ENCODE assay signal across 10 mouse cellular contexts in the genomic region with DNA sequence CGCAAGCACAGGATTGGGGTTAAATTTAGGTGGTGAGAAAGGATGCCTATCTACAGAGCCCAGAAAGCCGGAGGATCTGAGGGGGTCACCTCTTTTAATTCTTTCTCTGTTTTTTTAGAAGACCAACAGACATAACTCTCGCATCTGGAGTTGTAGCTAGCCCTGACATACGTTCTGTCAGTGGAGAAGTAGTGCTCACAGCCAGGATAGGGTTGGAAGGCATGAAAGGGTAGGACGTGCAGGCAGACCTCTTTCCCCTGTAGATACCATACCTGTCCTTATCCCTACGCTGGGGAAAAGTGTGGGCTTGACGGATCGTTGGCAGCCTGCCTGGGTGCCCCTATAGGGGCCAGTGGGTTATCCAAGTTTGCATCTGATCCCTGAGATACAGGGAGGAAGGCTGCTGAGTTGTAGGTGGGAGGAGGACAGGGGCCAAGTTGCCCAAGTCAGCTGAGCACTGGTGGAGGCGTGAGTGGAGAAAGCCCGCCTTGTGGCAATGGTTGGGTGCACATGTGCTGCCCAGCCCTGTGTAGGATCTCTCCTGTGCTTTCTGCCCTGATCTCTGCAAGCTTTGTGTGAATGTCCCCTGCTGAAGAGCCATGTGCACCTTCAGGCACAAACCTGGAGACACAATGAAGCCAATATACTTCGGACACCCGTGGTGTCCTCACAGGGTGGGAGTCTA. TPM values are rescaled to one million over a fixed set of nuclear protein-coding genes. Genes with fewer than 3 reads are reported as not detected.
DNase-seq lines count a peak whose midpoint lies in the region; ATAC-seq and TF ChIP-seq lines count a peak whose summit lies in the region.
"Had no signal": no experiment of that assay in that cellular context is flagged by ENCODE, and none has a peak within 500 bp of the region (broad histone marks: within the 10 kb centered on the region; RNA-seq: fewer than 3 reads in every experiment).

No protein-coding gene starts in this region.

- no peaks in the 10 kb centered on the region for H3K79me2 ChIP-seq in myocyte (ENCODE audit: control insufficient read depth, insufficient read depth)

- DNase-seq in kidney, postnatal 14 days: no peak
- no peak for DNase-seq in forebrain, embryonic 10.5 days (ENCODE audit: extremely low spot score, low spot score)
- DNase-seq in gastrocnemius, postnatal 10 days: no peak
- no peak for DNase-seq in left cerebral cortex, adult 8-10 months (ENCODE audit: low spot score in 2 of 2)
- no peak for DNase-seq in layer of hippocampus, adult 8-10 months (ENCODE audit: low spot score in 2 of 2)
- DNase-seq: thymus, postnatal 36 days had no signal

- peak overlapping the region; percentile 38; the same call in 1 of the 2 replicates for H3K9ac ChIP-seq in kidney, embryonic 15.5 days
- peak overlapping the region; percentile 66 for H3K9ac ChIP-seq in intestine, embryonic 16.5 days (ENCODE audit: low read depth, low read length)

- H3K27ac ChIP-seq in kidney, embryonic 15.5 days: no peak overlapping the region
- peak overlapping the region; percentile 77; the same call in 1 of the 2 replicates for H3K27ac ChIP-seq in forebrain, embryonic 10.5 days
- H3K27ac ChIP-seq in intestine, embryonic 16.5 days (ENCODE audit: low read length): peak overlapping the region; percentile 71; the same call in 1 of the 2 replicates

- WGBS in kidney, embryonic 15.5 days: 46% methylated on average over 12 of the region's 12 CpGs
- WGBS in forebrain, embryonic 10.5 days: 72% methylated on average over 12 of the region's 12 CpGs
- WGBS in intestine, embryonic 16.5 days: 59% methylated on average over 12 of the region's 12 CpGs

- H3ac ChIP-seq in myocyte (ENCODE audit: control insufficient read depth, insufficient read length): no peak overlapping the region

- no peak for TF ChIP-seq POLR2A in myocyte (IDR thresholded peaks at IDR 0.05; ENCODE audit: insufficient read length, low read depth)

- peaks cover 36% of the 10 kb centered on the region for H3K4me1 ChIP-seq in kidney, embryonic 15.5 days
- H3K4me1 ChIP-seq in forebrain, embryonic 10.5 days: peaks cover 21% of the 10 kb centered on the region
- peaks cover 11% of the 10 kb centered on the region for H3K4me1 ChIP-seq in intestine, embryonic 16.5 days (ENCODE audit: control insufficient read depth, insufficient read depth, low read length)

- no peaks in the 10 kb centered on the region for H3K36me3 ChIP-seq in kidney, embryonic 15.5 days
- H3K36me3 ChIP-seq in forebrain, embryonic 10.5 days (replicated peaks): no peaks in the 10 kb centered on the region
- no peaks in the 10 kb centered on the region for H3K36me3 ChIP-seq in intestine, embryonic 16.5 days (ENCODE audit: control insufficient read depth, insufficient read depth, low read length)
- H3K36me3 ChIP-seq in myocyte (ENCODE audit: control insufficient read depth, insufficient read depth): no peaks in the 10 kb centered on the region

- H3K27me3 ChIP-seq in kidney, embryonic 15.5 days: no peaks in the 10 kb centered on the region
- peaks cover 22% of the 10 kb centered on the region for H3K27me3 ChIP-seq in forebrain, embryonic 10.5 days (ENCODE audit: poor library complexity, severe bottlenecking)
- 0 out of 2 replicates have a peak, but pooled peaks cover 2% of the 10 kb centered on the region for H3K27me3 ChIP-seq in intestine, embryonic 16.5 days (replicated peaks; ENCODE audit: control insufficient read depth, insufficient read depth, low read length)
- no peaks in the 10 kb centered on the region for H3K27me3 ChIP-seq in myocyte (ENCODE audit: control insufficient read depth, insufficient read depth, insufficient read length)

- H3K9me3 ChIP-seq in kidney, embryonic 15.5 days (replicated peaks): no peaks in the 10 kb centered on the region
- no peaks in the 10 kb centered on the region for H3K9me3 ChIP-seq in forebrain, embryonic 10.5 days
- no peaks in the 10 kb centered on the region for H3K9me3 ChIP-seq in intestine, embryonic 16.5 days (ENCODE audit: control insufficient read depth, low read length)

- peak; percentile 65 for ATAC-seq in kidney, embryonic 15.5 days (replicated peaks; ENCODE audit: low FRiP score)
- peak; percentile 29 for ATAC-seq in intestine, embryonic 16.5 days

- peak overlapping the region; percentile 82 for H3K4me2 ChIP-seq in kidney, embryonic 15.5 days
- H3K4me2 ChIP-seq in intestine, embryonic 16.5 days (ENCODE audit: low read depth, low read length): peak overlapping the region; percentile 65
- peak overlapping the region; percentile 98 for H3K4me2 ChIP-seq in myocyte (ENCODE audit: low read depth)

- H3K4me3 ChIP-seq in kidney, embryonic 15.5 days (replicated peaks): peak overlapping the region; percentile 43
- peak overlapping the region; percentile 54 for H3K4me3 ChIP-seq in forebrain, embryonic 10.5 days
- peak overlapping the region; percentile 49 for H3K4me3 ChIP-seq in intestine, embryonic 16.5 days (ENCODE audit: low read length)
- H3K4me3 ChIP-seq in myocyte: peak overlapping the region; percentile 18

TF ChIP-seq in myocyte, 11 proteins besides CTCF, POLR2A, EP300 and RAD21:
- TF ChIP-seq SRF (IDR thresholded peaks at IDR 0.05; ENCODE audit: control insufficient read depth, insufficient read length, low read depth) (no peak), E2F4 (IDR thresholded peaks at IDR 0.05; ENCODE audit: insufficient read depth) (no peak), TCF12 (IDR thresholded peaks at IDR 0.05; ENCODE audit: insufficient read depth, poor library complexity, severe bottlenecking) (no peak), TCF3 (IDR thresholded peaks at IDR 0.05; ENCODE audit: insufficient read length, low read depth) (no peak), USF1 (IDR thresholded peaks at IDR 0.05; ENCODE audit: low read depth) (no peak), MYOD1 (IDR thresholded peaks at IDR 0.05; ENCODE audit: control insufficient read depth in 1 of 3, insufficient read length in 2 of 3, low read depth in 2 of 3) (no peak), POLR2AphosphoS2 (IDR thresholded peaks at IDR 0.05; ENCODE audit: insufficient read length, low read depth) (no peak), CEBPB (IDR thresholded peaks at IDR 0.05; ENCODE audit: insufficient read depth, poor library complexity, severe bottlenecking) (no peak), MAX (IDR thresholded peaks at IDR 0.05; ENCODE audit: low read depth) (no peak), MYOG (IDR thresholded peaks at IDR 0.05; ENCODE audit: control insufficient read depth in 1 of 3, insufficient read depth in 1 of 3, insufficient read length in 2 of 3, low read depth in 2 of 3) (no peak), REST (IDR thresholded peaks at IDR 0.05; ENCODE audit: insufficient read depth, insufficient read length) (no peak)

RNA-seq across cellular contexts. Expression of a gene that starts 1.5 kb away (rescaled TPM):
- polyA plus RNA-seq in kidney, embryonic 15.5 days (2015; fragmentation: Nextera tagmentation; extraction: Ambion mirVana): 2.8 and 3.1 TPM in 2 replicates
- 0.63 and 0.67 TPM in 2 replicates for polyA plus RNA-seq in forebrain, embryonic 10.5 days (2016; fragmentation: Nextera tagmentation; extraction: Ambion mirVana)
- polyA plus RNA-seq in intestine, embryonic 16.5 days (2015; fragmentation: Nextera tagmentation; extraction: Ambion mirVana): 2.4 and 3.0 TPM in 2 replicates
- 0.40 TPM for polyA plus RNA-seq in myocyte (2012; fragmentation: generic; extraction: Trizol)
- total RNA-seq in gastrocnemius, postnatal 10 days (2021): 1 to 10 TPM; 6.7 to 9.1 TPM
- 1 to 10 TPM; 2.4 to 4.4 (median 2.7) TPM for total RNA-seq in left cerebral cortex, adult 8-10 months (2022)
- total RNA-seq in layer of hippocampus, adult 8-10 months (2022): 1 to 10 TPM in 1 of 4 experiments, under 1 TPM in 3; 0.23 to 3.2 (median 0.40) TPM
- total RNA-seq: adrenal gland, postnatal 36 days had no signal
